Mouse (Mus musculus): ENCODE measurements around the gene Odc1. TPM values are rescaled to one million over a fixed set of nuclear protein-coding genes. Genes with fewer than 3 reads are reported as not detected.

Odc1 gene
- total and polyA plus RNA-seq, 2 experiments from 2014 or later, result 102 to 181 TPM

DNA sequence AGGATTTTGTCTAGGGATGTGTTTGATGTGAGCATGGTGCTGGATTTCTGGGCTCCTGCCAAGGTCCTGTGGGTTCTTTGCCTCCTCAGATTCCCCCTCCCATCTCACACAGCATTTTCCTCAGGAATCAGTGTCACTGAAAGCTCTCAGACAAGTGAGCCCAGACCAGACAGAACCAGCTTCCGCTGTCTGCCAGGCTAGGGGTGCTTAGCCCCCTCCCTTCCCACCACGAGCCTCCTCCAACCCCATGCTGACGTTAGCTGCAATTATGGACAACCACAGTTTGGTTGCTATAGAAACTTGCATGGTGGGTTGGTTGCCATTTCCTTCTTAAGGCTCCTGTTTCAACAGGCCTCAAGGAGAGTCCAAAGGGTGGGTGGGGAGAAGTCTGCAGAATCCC, 39.3 kb downstream of the Odc1 start:
- no peaks in the 10 kb centered on the region for H3K9me3 ChIP-seq (ENCODE audit: low read length)
- H3K27me3 ChIP-seq (ENCODE audit: insufficient read depth, low read length), result no peaks in the 10 kb centered on the region
- no peaks in the 10 kb centered on the region for H3K36me3 ChIP-seq (ENCODE audit: insufficient read depth, low read length)
- no peak overlapping the region for H3K4me2 ChIP-seq (ENCODE audit: low read depth, low read length, poor library complexity, severe bottlenecking)
- H3K4me3 ChIP-seq (ENCODE audit: low read depth, low read length), result no peak overlapping the region
- no peak for TF ChIP-seq CTCF (IDR thresholded peaks at IDR 0.05)
- no peaks in the 10 kb centered on the region for H3K4me1 ChIP-seq (ENCODE audit: insufficient read depth, low read length)
- no peak overlapping the region for H3K27ac ChIP-seq (ENCODE audit: low read depth, low read length)
- DNase-seq (ENCODE audit: low spot score), result peak; percentile 69
- 21% methylated on average over 3 of the region's 3 CpGs for WGBS
- H3K9ac ChIP-seq (replicated peaks; ENCODE audit: low read length, poor library complexity, severe bottlenecking), result no peak overlapping the region
- peak; percentile 90 for ATAC-seq (ENCODE audit: low FRiP score)

DNA sequence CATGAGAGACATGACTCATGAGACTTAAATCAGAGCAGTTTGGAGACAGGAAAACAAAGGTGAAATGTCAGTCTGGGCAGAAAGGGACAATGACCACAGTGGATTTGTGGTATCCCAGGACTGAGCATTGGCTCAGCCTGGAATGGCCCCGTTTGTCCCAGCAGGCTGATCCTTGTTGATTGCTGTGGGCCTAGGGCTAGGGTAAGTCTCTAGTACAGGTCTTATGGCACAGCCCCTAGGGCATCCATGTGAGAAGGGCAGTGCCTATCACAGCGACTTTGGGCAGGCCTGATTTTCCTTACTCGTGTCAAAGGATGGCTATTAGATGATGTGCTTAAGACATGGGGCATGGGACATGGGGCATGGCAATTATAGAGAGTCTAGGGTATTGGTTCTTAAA, 41.4 kb downstream of the Odc1 start:
- no peak overlapping the region for H3K27ac ChIP-seq (ENCODE audit: low read depth, low read length)
- H3K4me3 ChIP-seq (ENCODE audit: low read depth, low read length), result no peak overlapping the region
- no peak overlapping the region for H3K9ac ChIP-seq (replicated peaks; ENCODE audit: low read length, poor library complexity, severe bottlenecking)
- no peaks in the 10 kb centered on the region for H3K27me3 ChIP-seq (ENCODE audit: insufficient read depth, low read length)
- 83% methylated on average over 3 of the region's 3 CpGs for WGBS
- no peak for ATAC-seq (ENCODE audit: low FRiP score)
- H3K4me2 ChIP-seq (ENCODE audit: low read depth, low read length, poor library complexity, severe bottlenecking), result no peak overlapping the region
- no peak for TF ChIP-seq CTCF (IDR thresholded peaks at IDR 0.05)
- no peaks in the 10 kb centered on the region for H3K4me1 ChIP-seq (ENCODE audit: insufficient read depth, low read length)
- H3K9me3 ChIP-seq (ENCODE audit: low read length), result no peaks in the 10 kb centered on the region
- no peak for DNase-seq (ENCODE audit: low spot score)
- H3K36me3 ChIP-seq (ENCODE audit: insufficient read depth, low read length), result no peaks in the 10 kb centered on the region

DNA sequence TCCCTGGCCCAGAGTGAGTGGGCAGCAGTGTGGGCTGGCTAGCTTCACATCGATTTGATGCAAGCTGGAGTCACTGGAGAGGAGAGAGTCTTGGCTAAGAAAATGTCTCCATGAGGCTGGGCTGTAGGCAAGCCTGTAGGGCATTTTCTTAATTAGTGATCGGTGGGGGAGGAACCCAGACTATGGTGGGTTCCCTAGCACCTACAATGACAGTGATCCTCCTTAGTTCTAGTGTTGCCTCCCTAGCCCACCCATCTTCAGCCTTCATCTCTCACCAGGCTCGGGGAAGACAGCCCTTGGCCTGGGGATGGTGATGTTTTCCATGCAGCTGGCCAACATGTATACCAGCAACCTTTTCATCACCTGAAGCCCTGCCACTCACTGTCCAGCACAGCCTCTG, 43.8 kb downstream of the Odc1 start:
- Histone ChIP-seq H3K9ac (replicated peaks; ENCODE audit: low read length, poor library complexity, severe bottlenecking) (no peak overlapping the region), H3K36me3 (ENCODE audit: insufficient read depth, low read length) (no peaks in the 10 kb centered on the region), H3K4me1 (ENCODE audit: insufficient read depth, low read length) (no peaks in the 10 kb centered on the region), H3K9me3 (ENCODE audit: low read length) (no peaks in the 10 kb centered on the region), H3K4me3 (ENCODE audit: low read depth, low read length) (no peak overlapping the region), H3K27ac (ENCODE audit: low read depth, low read length) (no peak overlapping the region), H3K4me2 (ENCODE audit: low read depth, low read length, poor library complexity, severe bottlenecking) (no peak overlapping the region), H3K27me3 (ENCODE audit: insufficient read depth, low read length) (no peaks in the 10 kb centered on the region)
- DNase-seq (ENCODE audit: low spot score), result no peak
- ATAC-seq (ENCODE audit: low FRiP score), result no peak
- WGBS, result 91% methylated on average over 3 of the region's 3 CpGs
- no peak for TF ChIP-seq CTCF (IDR thresholded peaks at IDR 0.05)

DNA sequence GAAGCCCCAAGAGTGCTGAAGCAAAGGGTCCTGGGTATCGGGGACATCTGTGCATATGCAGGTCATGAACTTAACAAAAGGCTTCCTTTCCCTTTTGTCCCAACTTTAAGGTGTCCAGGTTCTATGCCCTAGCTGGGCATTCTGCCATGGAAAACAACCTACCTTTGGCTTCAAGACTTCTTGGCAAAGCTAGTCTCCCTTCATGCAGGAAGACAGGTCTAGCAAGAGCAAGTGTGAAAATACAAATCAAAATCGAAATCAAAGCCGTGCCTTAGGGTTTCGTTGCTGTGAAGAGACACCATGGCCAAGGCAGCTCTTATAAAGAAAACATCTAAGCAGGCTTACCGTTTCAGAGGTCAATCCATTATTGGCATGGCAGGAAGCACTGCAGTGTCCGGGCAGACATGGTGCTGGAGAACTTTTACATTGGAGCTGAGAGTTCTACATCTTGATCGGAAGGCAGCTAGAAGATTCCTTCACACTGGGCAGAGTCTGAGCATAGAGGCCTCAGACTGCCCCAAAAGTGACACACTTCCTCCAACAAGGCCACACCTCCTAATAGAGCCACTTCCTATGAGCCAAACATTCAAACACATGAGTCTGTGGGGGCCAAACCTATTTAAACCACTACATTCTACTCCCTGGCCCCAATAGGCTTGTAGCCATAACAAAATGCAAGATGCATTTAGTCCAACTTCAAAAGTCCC, 44.5 kb downstream of the Odc1 start:
- no peak for DNase-seq (ENCODE audit: low spot score)
- TF ChIP-seq CTCF (IDR thresholded peaks at IDR 0.05), result no peak
- Histone ChIP-seq H3K9ac (replicated peaks; ENCODE audit: low read length, poor library complexity, severe bottlenecking) (no peak overlapping the region), H3K27me3 (ENCODE audit: insufficient read depth, low read length) (no peaks in the 10 kb centered on the region), H3K4me2 (ENCODE audit: low read depth, low read length, poor library complexity, severe bottlenecking) (no peak overlapping the region), H3K36me3 (ENCODE audit: insufficient read depth, low read length) (no peaks in the 10 kb centered on the region), H3K4me3 (ENCODE audit: low read depth, low read length) (no peak overlapping the region), H3K27ac (ENCODE audit: low read depth, low read length) (no peak overlapping the region), H3K9me3 (ENCODE audit: low read length) (no peaks in the 10 kb centered on the region), H3K4me1 (ENCODE audit: insufficient read depth, low read length) (no peaks in the 10 kb centered on the region)
- WGBS, result 90% methylated on average over 7 of the region's 7 CpGs
- ATAC-seq (ENCODE audit: low FRiP score), result no peak

DNA sequence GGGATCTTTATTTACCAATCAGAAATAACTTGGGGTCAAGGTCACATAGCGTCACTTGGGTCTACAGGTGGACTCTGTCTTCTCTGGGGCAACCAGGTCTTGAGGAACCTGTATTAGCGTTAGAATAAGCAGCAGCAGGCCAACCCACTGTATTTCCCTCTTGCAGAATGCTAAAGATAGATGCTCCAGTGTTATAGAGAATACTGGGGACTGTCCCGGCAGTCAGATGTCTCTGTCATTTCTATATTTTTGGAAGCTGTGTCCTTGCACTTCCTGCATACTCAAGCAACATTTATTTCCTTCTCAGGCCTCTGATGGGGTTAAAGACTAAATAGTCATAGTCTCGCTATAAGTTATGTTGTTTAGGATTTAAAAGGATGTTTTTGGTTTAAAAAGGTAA, 46.7 kb downstream of the Odc1 start:
- Histone ChIP-seq H3K4me1 (ENCODE audit: insufficient read depth, low read length) (no peaks in the 10 kb centered on the region), H3K36me3 (ENCODE audit: insufficient read depth, low read length) (no peaks in the 10 kb centered on the region), H3K27me3 (ENCODE audit: insufficient read depth, low read length) (no peaks in the 10 kb centered on the region), H3K9ac (replicated peaks; ENCODE audit: low read length, poor library complexity, severe bottlenecking) (no peak overlapping the region), H3K4me2 (ENCODE audit: low read depth, low read length, poor library complexity, severe bottlenecking) (no peak overlapping the region), H3K4me3 (ENCODE audit: low read depth, low read length) (no peak overlapping the region), H3K9me3 (ENCODE audit: low read length) (no peaks in the 10 kb centered on the region), H3K27ac (ENCODE audit: low read depth, low read length) (no peak overlapping the region)
- ATAC-seq (ENCODE audit: low FRiP score) (no peak), DNase-seq (ENCODE audit: low spot score) (no peak)
- TF ChIP-seq CTCF (IDR thresholded peaks at IDR 0.05), result no peak
- WGBS, result 90% methylated on average over 4 of the region's 4 CpGs

DNA sequence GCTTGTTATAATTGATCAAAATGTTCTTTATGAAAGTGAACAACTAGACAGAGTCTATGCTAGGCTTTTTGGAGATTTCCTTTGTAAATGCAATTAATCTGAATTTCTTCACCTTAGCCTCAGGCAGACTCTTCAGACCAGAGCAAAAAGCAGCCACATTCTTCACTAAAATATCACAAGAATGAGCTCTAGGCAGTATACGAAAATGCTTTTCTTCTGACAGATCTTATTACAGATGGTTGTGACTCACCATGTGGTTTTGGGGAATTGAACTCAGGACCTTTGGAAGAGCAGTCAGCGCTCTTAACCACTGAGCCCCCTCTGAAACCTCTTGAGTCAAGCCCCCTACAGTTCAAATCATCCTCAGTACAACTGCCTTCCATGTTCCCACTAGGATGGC, 49.4 kb downstream of the Odc1 start:
- WGBS, result 78% methylated on average over 2 of the region's 2 CpGs
- TF ChIP-seq CTCF (IDR thresholded peaks at IDR 0.05), result no peak

More for the DNA sequence above, 49.4 kb downstream of the Odc1 start:
- ATAC-seq (ENCODE audit: low FRiP score) (no peak), DNase-seq (ENCODE audit: low spot score) (no peak)
- Histone ChIP-seq H3K27ac (ENCODE audit: low read depth, low read length) (no peak overlapping the region), H3K9me3 (ENCODE audit: low read length) (no peaks in the 10 kb centered on the region), H3K4me1 (ENCODE audit: insufficient read depth, low read length) (no peaks in the 10 kb centered on the region), H3K9ac (replicated peaks; ENCODE audit: low read length, poor library complexity, severe bottlenecking) (no peak overlapping the region), H3K4me3 (ENCODE audit: low read depth, low read length) (no peak overlapping the region), H3K36me3 (ENCODE audit: insufficient read depth, low read length) (no peaks in the 10 kb centered on the region), H3K4me2 (ENCODE audit: low read depth, low read length, poor library complexity, severe bottlenecking) (no peak overlapping the region), H3K27me3 (ENCODE audit: insufficient read depth, low read length) (no peaks in the 10 kb centered on the region)
